Mouse (Mus musculus) B cell, adult 2 months (primary cell): ENCODE results near the gene Gfod1.
A peak's percentile ranks its signal among the peaks of the same experiment; 100 is the strongest.

Experiments used
- DNase-seq, 2 experiments: peaks; one replicate each; pipeline ENCODE4 v3.0.0; 2022

Gfod1 gene

DNA sequence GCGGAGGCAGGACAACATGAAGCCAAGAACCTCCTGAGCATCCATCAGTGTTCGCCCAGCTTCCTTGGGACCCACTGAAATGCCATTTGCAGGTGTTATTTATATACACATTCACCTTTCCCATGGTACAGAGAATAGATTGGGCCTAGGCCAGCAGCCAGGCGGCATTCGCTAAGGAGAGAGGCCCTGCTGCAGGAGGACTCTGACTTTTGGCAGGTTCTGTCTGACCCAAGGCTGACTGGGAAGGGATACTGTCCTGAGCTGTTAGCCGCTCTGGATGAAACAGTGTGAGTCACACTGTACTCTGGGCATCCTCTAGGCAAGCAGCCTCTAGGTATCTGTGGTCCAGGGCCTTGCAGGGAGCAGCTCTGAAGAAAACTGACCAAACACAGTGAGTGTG is 6.4 kb downstream of the Gfod1 start:
- DNase-seq, result no peak

DNA sequence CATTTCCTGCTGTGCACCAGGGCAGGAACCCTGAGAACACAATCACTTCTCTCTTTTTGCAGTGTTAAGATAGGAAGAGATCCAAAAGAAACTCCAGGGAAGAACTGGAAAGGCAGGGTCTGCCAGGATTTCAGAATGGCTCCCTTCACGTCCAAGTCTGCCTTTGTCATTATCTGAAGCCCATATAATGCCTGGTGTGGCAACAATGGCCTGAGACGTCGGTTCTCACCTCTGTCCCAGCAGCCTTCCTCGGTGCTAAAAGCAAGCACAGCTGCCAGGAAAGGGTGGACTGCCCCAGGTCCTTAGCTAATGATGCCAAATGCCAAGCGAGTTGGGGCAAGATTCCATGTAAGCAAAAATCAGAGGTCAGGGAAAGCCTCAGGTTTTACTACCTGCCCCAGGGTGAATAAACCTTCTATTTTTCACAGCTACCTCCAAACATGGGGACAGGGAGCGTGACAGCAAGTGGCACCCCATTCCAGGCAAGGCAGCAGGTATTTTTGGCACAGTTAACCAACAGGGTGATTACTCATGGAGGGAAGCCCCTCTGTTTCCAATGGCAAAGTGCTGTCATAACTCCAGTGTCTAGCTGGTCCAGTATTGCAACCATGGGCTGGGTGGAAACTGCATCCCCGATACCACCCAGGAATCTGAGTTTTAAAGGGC is 7.7 kb downstream of the Gfod1 start:
- DNase-seq, result no peak

GRCm38 (mm10) chr13:43295684-43296083 is 8.3 kb downstream of the Gfod1 start:
- peak; percentile 72 to 73 for DNase-seq

DNA sequence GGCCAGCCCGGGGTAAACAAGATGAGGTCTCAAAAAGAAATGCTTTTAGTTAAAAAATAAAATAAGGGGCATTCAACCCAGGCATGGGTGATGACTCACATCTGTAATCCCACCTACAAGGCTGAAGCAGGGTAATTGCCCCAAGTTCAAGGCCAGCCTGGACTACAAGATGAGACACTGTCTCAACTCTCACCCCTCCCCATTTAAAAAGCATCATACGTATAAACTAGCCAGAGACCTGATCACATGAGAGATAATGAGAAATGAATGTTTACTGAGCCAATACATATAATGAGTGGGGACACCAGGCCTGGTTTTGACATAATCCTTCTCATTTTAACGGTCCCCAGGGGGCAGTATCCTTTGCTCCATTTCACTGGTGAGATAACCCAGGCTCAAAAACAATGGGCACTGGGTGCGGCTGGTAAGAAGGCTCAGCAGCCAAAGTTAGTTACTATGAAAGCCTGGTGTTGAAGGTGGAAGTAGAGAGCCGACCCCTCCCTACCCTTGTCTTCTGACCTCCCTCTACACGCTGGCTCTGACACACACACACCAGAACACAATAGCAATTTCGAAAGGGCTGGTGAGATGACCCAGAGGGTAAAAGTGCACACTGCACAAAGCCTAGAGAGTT is 8.9 kb downstream of the Gfod1 start:
- peak; percentile 52 to 55 for DNase-seq

DNA sequence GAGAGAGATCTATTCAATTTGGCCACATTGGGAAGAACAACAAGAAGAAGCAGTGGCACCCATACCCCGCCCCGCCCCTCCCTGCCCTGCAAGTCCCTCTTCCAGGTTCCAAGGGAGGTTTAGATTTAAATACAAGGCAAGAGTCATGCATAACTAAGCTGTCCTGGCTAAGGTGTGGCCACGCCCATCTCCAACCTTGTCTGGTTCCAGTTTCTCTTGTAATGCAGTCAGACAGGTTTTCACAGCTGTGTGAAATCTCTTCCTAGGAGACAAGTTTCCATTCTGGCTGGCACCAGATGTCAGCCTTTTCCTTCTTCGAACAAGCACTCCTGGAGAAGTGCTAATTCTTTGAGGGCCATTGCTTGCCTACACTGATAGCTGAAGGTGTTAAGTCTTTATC is 11.1 kb downstream of the Gfod1 start:
- no peak for DNase-seq

DNA sequence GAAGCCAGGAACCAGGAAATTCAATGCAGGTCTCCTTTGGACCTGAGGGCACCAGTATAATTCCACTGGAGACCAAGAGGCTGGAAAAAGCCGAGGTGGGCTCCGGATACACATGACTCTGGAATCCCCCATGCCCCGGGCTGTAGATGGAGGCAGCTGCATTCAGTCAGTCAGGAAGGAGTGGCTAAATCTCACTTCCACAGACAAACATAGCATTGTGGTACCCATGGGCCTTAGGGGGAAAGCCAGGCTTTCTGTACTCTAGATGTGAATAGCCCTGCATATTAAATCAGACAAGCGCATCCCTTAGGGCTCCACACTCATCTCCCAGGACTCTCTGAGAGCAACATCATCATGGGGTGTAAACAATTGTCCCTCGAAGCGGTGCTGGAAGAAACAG is 14.9 kb downstream of the Gfod1 start:
- DNase-seq, result no peak

DNA sequence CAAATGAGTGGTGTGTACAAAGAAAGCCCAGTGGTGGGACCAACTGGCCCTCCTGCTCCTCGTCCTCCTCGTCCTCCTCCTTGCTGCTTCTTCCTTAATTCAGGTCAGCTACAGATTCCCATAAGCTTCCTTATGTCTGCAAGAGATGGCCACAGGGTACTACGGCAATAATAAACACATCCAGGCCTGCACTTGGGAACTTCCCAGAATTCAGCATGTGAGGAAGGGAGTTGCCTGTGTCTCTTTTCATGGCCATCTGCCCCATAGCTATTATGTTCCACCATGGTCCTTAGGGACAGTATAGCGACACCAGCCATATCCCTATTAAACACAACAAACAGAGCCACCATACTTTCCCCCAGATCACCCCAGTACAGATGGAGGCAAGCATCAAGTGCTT is 15.5 kb downstream of the Gfod1 start:
- no peak for DNase-seq

DNA sequence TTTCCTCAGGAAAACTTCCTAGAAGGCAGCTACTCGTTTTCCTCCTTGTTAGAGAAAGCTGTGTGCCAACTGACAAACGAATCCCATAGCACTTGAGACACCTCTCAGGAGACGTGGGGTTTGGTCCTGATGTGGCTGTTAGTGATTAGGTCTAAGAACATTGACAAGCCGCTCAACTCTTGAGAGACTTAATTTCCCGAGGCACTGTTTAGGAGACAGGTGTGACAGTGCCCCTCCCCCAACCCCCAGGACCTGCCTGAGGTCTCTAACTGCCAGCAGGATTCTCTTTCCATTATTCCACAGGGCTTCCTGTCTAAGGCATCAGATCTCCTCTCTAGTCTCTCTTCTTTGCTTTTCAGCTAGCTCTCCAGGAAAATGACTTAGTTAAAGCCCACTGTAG is 15.9 kb downstream of the Gfod1 start:
- no peak for DNase-seq

DNA sequence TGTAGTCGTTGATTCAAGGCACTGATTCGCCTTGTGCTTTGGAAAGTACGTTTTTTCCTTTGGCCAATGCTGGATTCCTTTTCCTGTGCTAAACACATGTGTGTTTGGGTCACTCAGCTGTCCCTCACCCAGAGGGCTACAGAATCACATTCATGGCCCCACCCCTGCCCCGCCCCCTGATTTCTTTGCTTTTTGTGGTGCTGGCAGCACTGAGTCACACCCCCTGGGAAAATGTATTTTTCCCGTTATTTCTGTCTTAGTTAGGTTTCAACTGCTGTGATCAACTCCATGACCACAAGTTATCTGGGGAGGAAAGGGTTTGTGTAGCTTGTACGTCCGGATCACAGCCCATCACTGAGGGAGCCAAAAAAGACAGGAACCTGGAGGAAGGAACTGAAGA is 17.1 kb downstream of the Gfod1 start:
- DNase-seq, result no peak

- DNase-seq, result no peak
These were observed 19.2 kb downstream of the Gfod1 start for GRCm38 (mm10) chr13:43284711-43285151.

- DNase-seq, result no peak
These were observed 30.1 kb downstream of the Gfod1 start for GRCm38 (mm10) chr13:43273906-43274305.

GRCm38 (mm10) chr13:43272303-43273135 is 31.5 kb downstream of the Gfod1 start:
- no peak for DNase-seq

DNA sequence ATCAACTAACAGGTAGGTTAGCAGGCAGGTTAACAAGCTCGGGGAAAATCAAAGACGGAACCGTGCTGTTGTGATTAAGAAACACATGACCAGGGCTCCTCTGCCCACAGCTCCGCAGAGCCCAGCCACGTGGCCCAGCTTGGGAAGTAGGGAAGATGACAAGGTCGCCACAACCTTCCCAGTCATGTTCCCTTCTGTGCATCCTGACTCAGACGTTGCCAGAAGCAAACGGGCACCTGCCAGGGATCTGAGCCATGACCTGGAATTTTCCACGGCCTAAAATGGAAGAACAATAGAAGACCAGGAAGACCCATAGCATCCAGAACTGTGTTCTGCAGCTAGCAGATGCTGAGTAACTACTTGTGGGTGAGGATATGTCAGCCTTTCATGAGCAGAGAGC is 32.5 kb downstream of the Gfod1 start:
- no peak for DNase-seq

DNA sequence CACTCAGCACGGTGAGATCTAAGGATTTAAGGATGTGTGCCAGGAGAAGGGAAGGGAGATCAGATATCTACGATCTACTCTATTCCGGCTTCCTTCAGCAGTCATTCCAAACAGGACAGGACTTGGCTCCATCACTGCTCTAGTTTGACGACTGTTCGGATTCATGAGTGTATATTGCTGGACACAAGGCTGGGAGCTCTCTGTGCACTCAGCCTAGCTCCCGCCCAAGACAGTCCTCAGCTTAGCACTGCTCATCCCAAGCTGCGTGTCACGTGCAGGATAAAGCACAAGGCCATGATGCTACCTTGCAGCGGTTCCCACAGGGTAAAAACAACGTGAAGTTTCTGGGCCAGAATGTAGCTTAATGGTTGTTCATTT is 33.8 kb downstream of the Gfod1 start:
- DNase-seq, result no peak

DNA sequence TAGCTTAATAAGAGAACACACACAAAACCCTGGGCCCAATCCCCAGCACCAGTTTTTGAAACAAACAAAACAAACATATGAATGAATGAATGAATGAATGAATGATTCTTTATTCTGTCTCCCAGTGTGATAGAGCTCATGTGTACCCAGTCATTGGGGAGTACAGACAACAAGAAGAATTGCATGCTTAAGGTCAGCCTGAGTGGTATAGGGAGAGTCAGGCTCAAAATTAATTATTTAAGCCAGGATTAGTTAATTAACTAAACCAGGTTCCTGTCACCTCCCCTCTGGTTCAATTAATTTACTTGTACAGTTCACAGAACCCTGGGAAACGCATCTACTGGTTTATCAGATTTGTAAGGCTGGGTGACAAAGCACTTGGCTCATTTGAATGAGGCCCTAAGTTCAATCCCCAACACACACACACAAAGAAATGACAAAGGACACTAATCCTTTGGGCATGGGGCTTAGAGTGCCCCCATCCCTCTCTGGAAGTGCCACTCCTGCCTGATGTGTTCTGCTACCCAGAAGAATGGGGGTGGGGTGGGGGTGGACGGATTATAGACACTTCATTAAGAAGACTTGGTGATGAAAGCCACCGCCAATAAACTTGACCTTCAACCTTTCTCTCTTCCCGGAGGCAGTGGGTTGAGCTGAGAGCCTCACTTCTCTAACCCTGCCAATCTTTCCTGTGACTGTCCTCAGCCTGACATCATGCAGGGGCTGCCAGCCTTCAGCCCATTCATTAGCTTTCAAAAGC is 34.3 kb downstream of the Gfod1 start:
- no peak for DNase-seq

GRCm38 (mm10) chr13:43268539-43269327 is 35.2 kb downstream of the Gfod1 start:
- DNase-seq, result peak; percentile 86 to 88

- no peak for DNase-seq
These were observed 36.1 kb downstream of the Gfod1 start for GRCm38 (mm10) chr13:43267902-43268301.

GRCm38 (mm10) chr13:43267216-43267615 is 36.8 kb downstream of the Gfod1 start:
- DNase-seq, result no peak

DNA sequence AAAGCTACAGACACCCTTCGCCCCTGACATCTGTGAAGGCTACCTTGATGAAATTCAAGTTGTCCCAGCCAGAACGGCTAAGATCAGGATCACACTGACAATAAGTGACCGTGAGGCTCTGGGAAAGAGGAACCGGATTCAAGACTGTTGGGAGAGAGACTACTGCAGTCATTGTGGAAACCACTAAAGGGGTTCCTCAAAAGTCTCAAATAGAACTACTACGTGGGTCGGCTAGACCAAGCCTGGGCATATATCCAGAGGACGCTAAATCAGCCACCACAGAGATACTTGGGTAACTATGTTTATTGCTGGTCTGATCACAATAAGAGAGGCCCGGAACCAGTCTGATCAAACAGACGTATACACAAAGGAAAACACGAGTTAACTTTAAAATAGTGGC is 37.6 kb downstream of the Gfod1 start:
- DNase-seq, result no peak

DNA sequence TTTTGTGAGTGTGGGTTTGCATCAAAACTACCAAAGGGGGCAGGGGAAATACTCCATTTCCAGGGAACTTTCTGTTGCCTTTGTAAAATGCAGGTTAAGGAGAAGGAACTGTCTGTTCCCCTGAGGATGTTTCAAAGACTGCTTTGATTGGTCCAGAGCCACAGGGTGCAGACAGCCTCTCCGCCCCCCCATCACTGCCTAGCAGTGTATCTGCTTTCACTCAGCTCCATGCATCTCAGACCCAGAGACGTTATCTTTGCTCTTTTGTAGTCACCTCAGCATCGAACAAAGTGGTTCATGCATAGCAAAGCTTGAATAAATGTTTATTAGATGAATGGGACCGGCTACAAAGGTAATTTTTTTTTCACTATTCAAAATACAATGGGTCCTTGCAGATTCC is 38.9 kb downstream of the Gfod1 start:
- DNase-seq, result no peak

DNA sequence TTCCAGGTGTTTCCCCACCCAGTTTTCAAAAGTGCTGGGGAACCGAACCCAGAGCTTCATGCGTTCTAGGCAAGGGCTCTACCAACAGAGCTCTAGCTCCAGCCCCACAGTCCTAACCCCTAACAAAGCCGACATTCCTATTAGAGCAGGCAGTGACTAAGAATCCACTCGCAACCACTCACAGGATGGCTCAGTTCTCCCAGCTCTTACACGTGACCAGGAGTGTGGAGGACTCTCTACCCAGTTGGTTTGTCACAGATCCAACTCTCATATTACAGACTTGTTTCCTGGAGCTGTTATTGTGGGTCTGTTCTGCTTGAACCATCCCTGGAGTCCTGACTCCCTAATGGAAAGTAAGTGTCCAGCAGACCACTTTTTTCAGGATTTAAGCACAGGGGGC is 40.3 kb downstream of the Gfod1 start:
- DNase-seq, result no peak

DNA sequence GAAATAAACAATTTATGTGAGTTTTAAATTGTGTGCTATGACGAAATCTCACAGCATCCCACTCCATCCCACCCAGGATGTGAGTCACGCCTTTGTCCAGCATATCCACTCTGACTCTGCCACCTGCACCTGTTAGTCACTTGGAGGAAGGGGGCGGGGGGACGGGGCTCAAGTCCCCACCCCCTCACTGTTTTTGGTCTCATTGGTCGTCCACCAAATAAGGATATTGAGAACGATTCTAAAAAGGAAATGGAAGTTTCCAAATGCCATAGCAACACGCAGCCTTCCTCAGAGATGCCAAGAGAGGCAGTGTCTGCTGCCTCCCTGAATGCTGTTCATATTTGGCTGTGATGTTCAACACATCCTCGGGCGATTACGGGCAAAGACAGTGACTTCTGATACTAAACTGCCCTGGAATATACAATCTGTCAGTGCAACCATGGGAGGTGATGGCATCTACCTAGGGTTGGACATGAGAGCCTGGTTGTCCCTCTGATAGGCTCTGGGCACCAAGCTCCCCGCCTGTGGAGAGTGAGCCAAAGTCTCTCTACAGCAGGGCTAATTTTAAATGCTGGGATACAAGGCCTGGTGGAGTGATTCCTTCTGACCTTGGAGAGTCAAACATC is 41.7 kb downstream of the Gfod1 start:
- no peak for DNase-seq
